Mouse (Mus musculus): ENCODE measurements at regions not wholly inside any gene's neighbourhood (a gene's known extent, or its start where the extent isn't known, plus 50 kb on each side); places are given as distances from the start of the nearest gene placed in this dataset.

- Histone ChIP-seq H3K4me3 (replicated peaks; ENCODE audit: low read length) (no peak overlapping the region), H3K4me1 (ENCODE audit: control insufficient read depth, insufficient read depth, low read length) (no peaks in the 10 kb centered on the region), H3K27me3 (ENCODE audit: control insufficient read depth, insufficient read depth, low read length) (no peaks in the 10 kb centered on the region), H3K9me3 (replicated peaks; ENCODE audit: control insufficient read depth, low read length) (no peaks in the 10 kb centered on the region), H3K27ac (ENCODE audit: low read length) (no peak overlapping the region), H3K4me2 (ENCODE audit: low read depth, low read length) (no peak overlapping the region), H3K36me3 (ENCODE audit: control insufficient read depth, insufficient read depth, low read length) (no peaks in the 10 kb centered on the region), H3K9ac (ENCODE audit: low read length) (no peak overlapping the region)
- 72% methylated on average over 3 of the region's 3 CpGs for WGBS
- ATAC-seq (ENCODE audit: insufficient read depth, low FRiP score) = no peak
Observed at GRCm38 (mm10) chr13:40417856-40418255, 56.6 kb upstream of the Ofcc1 start.

GRCm38 (mm10) chr13:40413074-40413473, 51.8 kb upstream of the Ofcc1 start:
- Histone ChIP-seq H3K4me2 (ENCODE audit: low read depth, low read length) (no peak overlapping the region), H3K36me3 (ENCODE audit: control insufficient read depth, insufficient read depth, low read length) (no peaks in the 10 kb centered on the region), H3K9ac (ENCODE audit: low read length) (no peak overlapping the region), H3K4me1 (ENCODE audit: control insufficient read depth, insufficient read depth, low read length) (no peaks in the 10 kb centered on the region), H3K4me3 (replicated peaks; ENCODE audit: low read length) (no peak overlapping the region), H3K27ac (ENCODE audit: low read length) (no peak overlapping the region), H3K27me3 (ENCODE audit: control insufficient read depth, insufficient read depth, low read length) (no peaks in the 10 kb centered on the region), H3K9me3 (replicated peaks; ENCODE audit: control insufficient read depth, low read length) (no peaks in the 10 kb centered on the region)
- 80% methylated on average over 11 of the region's 11 CpGs for WGBS
- no peak for ATAC-seq (ENCODE audit: insufficient read depth, low FRiP score)

All from stomach, embryonic 16.5 days (tissue).